Mouse (Mus musculus) CH12.LX (cell line): ENCODE results near the gene Msl3l2. TPM values are rescaled to one million over a fixed set of nuclear protein-coding genes. Genes with fewer than 3 reads are reported as not detected.

Experiments used
- DNase-seq: peaks from one replicate; pipeline ENCODE4 v3.0.0-alpha.2; 2013; ENCODE audit errors: extremely low read depth
- H3K27ac ChIP-seq: 2 replicates; pipeline ENCODE4 v1.5.1; 2012; ENCODE audit warnings: low read depth, mild to moderate bottlenecking, control low read depth, moderate library complexity; ENCODE audit not compliant: insufficient read depth
- H3K27me3 ChIP-seq: replicated peaks from 2 replicates; pipeline ENCODE3; 2012; ENCODE audit warnings: inconsistent platforms
- H3K36me3 ChIP-seq, 2 experiments: replicated peaks in 1 of 2; 2 replicates each; pipeline versions ENCODE3 to v1.6.1; 2012; ENCODE audit warnings: inconsistent platforms in 1 of 2, low read length in 1 of 2, mild to moderate bottlenecking in 1 of 2, mixed read lengths in 1 of 2, moderate library complexity in 1 of 2; ENCODE audit not compliant: control insufficient read depth in 1 of 2, insufficient read depth in 1 of 2
- H3K4me1 ChIP-seq, 2 experiments: 2 replicates each; pipeline ENCODE4 v1.6.1; 2012; ENCODE audit warnings: inconsistent platforms in 1 of 2, moderate library complexity in 1 of 2; ENCODE audit not compliant: insufficient read depth in 2 of 2, control insufficient read depth in 1 of 2
- H3K4me2 ChIP-seq: 2 replicates; pipeline ENCODE4 v1.6.1; 2012; ENCODE audit warnings: low read depth, mild to moderate bottlenecking, control low read depth; ENCODE audit not compliant: poor library complexity, insufficient read depth, severe bottlenecking
- H3K4me3 ChIP-seq, 3 experiments: fragments of 150-350 bp in 1 of 3; sonication (generic) in 1 of 3; replicated peaks in 1 of 3; 2 replicates each; pipeline versions ENCODE3 to v1.5.1; 2011 to 2012; ENCODE audit warnings: low read depth in 2 of 3, low read length in 2 of 3, mild to moderate bottlenecking in 2 of 3, moderate library complexity in 2 of 3, control low read depth in 1 of 3, improper control_type of control experiment in 1 of 3, inconsistent platforms in 1 of 3, mixed read lengths in 1 of 3; ENCODE audit not compliant: poor library complexity in 1 of 3
- H3K79me2 ChIP-seq: replicated peaks from 2 replicates; pipeline ENCODE4 v1.6.1; 2012; ENCODE audit warnings: mild to moderate bottlenecking, moderate library complexity; ENCODE audit not compliant: control insufficient read depth, poor library complexity, insufficient read depth, severe bottlenecking; ENCODE audit errors: extremely low read depth
- H3K9ac ChIP-seq: 2 replicates; pipeline ENCODE4 v1.6.1; 2012; ENCODE audit warnings: low read depth, mild to moderate bottlenecking, control low read depth, moderate library complexity; ENCODE audit not compliant: insufficient read depth
- H3K9me3 ChIP-seq: replicated peaks from 2 replicates; pipeline ENCODE3; 2012; ENCODE audit warnings: low read length, inconsistent platforms, mixed read lengths
- CHD1 ChIP-seq: IDR thresholded peaks from 2 replicates; pipeline ENCODE4 v1.6.1; 2012; ENCODE audit warnings: low read depth, low read length, improper control_type of control experiment, inconsistent platforms
- CHD2 ChIP-seq: IDR thresholded peaks from 2 replicates; pipeline ENCODE4 v1.6.1; 2011; ENCODE audit warnings: low read length, improper control_type of control experiment
- CTCF ChIP-seq, 2 experiments: IDR thresholded peaks in 1 of 2; conservative IDR thresholded peaks in 1 of 2; 2 replicates each; pipeline ENCODE4 v1.5.1; 2011 to 2012; ENCODE audit warnings: low read depth in 2 of 2, low read length in 2 of 2, improper control_type of control experiment in 1 of 2, inconsistent platforms in 1 of 2, mild to moderate bottlenecking in 1 of 2, moderate library complexity in 1 of 2
- E2F4 ChIP-seq: IDR thresholded peaks from 2 replicates; pipeline ENCODE4 v1.6.1; 2011; ENCODE audit warnings: low read depth, low read length, improper control_type of control experiment; ENCODE audit not compliant: insufficient replicate concordance
- ELF1 ChIP-seq: IDR thresholded peaks from 2 replicates; pipeline ENCODE4 v1.6.1; 2014; ENCODE audit warnings: low read depth, mild to moderate bottlenecking, inconsistent platforms, low read length, improper control_type of control experiment
- EP300 ChIP-seq: IDR thresholded peaks from 2 replicates; pipeline ENCODE4 v1.6.1; 2011; ENCODE audit warnings: low read length, improper control_type of control experiment
- GABPA ChIP-seq: IDR thresholded peaks from 2 replicates; pipeline ENCODE4 v1.6.1; 2012; ENCODE audit warnings: low read depth, low read length, improper control_type of control experiment, inconsistent platforms; ENCODE audit not compliant: insufficient replicate concordance
- HCFC1 ChIP-seq: IDR thresholded peaks from 2 replicates; pipeline ENCODE4 v1.6.1; 2012; ENCODE audit warnings: low read depth, mild to moderate bottlenecking, inconsistent platforms, low read length, improper control_type of control experiment
- IRF4 ChIP-seq: IDR thresholded peaks from 2 replicates; pipeline ENCODE4 v1.6.1; 2014; ENCODE audit warnings: low read depth, mild to moderate bottlenecking, inconsistent platforms, low read length, improper control_type of control experiment
- KAT2A ChIP-seq: IDR thresholded peaks from 2 replicates; pipeline ENCODE4 v1.6.1; 2012; ENCODE audit warnings: low read length, improper control_type of control experiment, inconsistent platforms; ENCODE audit not compliant: insufficient replicate concordance
- MAFK ChIP-seq: IDR thresholded peaks from 2 replicates; pipeline ENCODE4 v1.6.1; 2011; ENCODE audit warnings: low read length, improper control_type of control experiment; ENCODE audit not compliant: insufficient replicate concordance
- MAZ ChIP-seq: IDR thresholded peaks from 2 replicates; pipeline ENCODE4 v1.6.1; 2012; ENCODE audit warnings: low read depth, mild to moderate bottlenecking, inconsistent platforms, low read length, improper control_type of control experiment, moderate library complexity
- MXI1 ChIP-seq: IDR thresholded peaks from 2 replicates; pipeline ENCODE4 v1.6.1; 2011; ENCODE audit warnings: mild to moderate bottlenecking, low read depth, low read length, improper control_type of control experiment
- MYC ChIP-seq: IDR thresholded peaks from 2 replicates; pipeline ENCODE4 v1.6.1; 2011; ENCODE audit warnings: low read depth, mild to moderate bottlenecking, improper control_type of control experiment, low read length
- NRF1 ChIP-seq: IDR thresholded peaks from 2 replicates; pipeline ENCODE4 v1.6.1; 2014; ENCODE audit warnings: low read depth, mild to moderate bottlenecking, inconsistent platforms, low read length, improper control_type of control experiment, moderate library complexity
- PAX5 ChIP-seq: IDR thresholded peaks from 2 replicates; pipeline ENCODE4 v1.6.1; 2012; ENCODE audit warnings: low read length, inconsistent platforms, mixed read lengths
- POLR2AphosphoS2 ChIP-seq: IDR thresholded peaks from 2 replicates; pipeline ENCODE4 v1.6.1; 2011; ENCODE audit warnings: low read depth, low read length, improper control_type of control experiment
- RAD21 ChIP-seq: IDR thresholded peaks from 2 replicates; pipeline ENCODE4 v1.6.1; 2011; ENCODE audit warnings: low read depth, mild to moderate bottlenecking, low read length, improper control_type of control experiment, moderate library complexity
- RCOR1 ChIP-seq: conservative IDR thresholded peaks from 2 replicates; pipeline ENCODE4 v1.6.1; 2012; ENCODE audit warnings: low read depth, mild to moderate bottlenecking, inconsistent platforms, low read length, improper control_type of control experiment
- SIN3A ChIP-seq: IDR thresholded peaks from 2 replicates; pipeline ENCODE4 v1.6.1; 2012; ENCODE audit warnings: low read length, improper control_type of control experiment, inconsistent platforms
- SMC3 ChIP-seq: IDR thresholded peaks from 2 replicates; pipeline ENCODE4 v1.6.1; 2011; ENCODE audit warnings: low read depth, low read length, improper control_type of control experiment
- TBP ChIP-seq: conservative IDR thresholded peaks from 2 replicates; pipeline ENCODE4 v1.6.1; 2011; ENCODE audit warnings: low read depth, low read length, improper control_type of control experiment
- UBTF ChIP-seq: IDR thresholded peaks from 2 replicates; pipeline ENCODE4 v1.6.1; 2012; ENCODE audit warnings: low read depth, mild to moderate bottlenecking, inconsistent platforms, low read length, improper control_type of control experiment, moderate library complexity
- USF2 ChIP-seq: conservative IDR thresholded peaks from 2 replicates; pipeline ENCODE4 v1.6.1; 2011; ENCODE audit warnings: low read depth, low read length, improper control_type of control experiment
- ZKSCAN1 ChIP-seq: IDR thresholded peaks from 2 replicates; pipeline ENCODE4 v1.6.1; 2012; ENCODE audit warnings: low read depth, inconsistent platforms, low read length, improper control_type of control experiment, borderline replicate concordance
- ZMIZ1 ChIP-seq: IDR thresholded peaks from 2 replicates; pipeline ENCODE4 v1.6.1; 2012; ENCODE audit warnings: low read depth, mild to moderate bottlenecking, inconsistent platforms, low read length, improper control_type of control experiment
- ZNF384 ChIP-seq: IDR thresholded peaks from 2 replicates; pipeline ENCODE4 v1.6.1; 2012; ENCODE audit warnings: low read depth, low read length, improper control_type of control experiment, inconsistent platforms
- dilution Hi-C: fragments of 300-500 bp; cut with MboI; formaldehyde crosslinking; loops from 2 replicates; pipeline ENCODE4 v1.14.3; 2020; ENCODE audit warnings: low sequenced_read_pairs; ENCODE audit not compliant: extremely low pct_unique_long_range_greater_than_20kb, extremely low pct_ligation_motif_present
- in situ Hi-C: fragments of 300-500 bp; cut with MboI; formaldehyde crosslinking; loops from 3 replicates; pipeline ENCODE4 v1.14.3; 2019; ENCODE audit warnings: low sequenced_read_pairs, low pct_ligation_motif_present, low pct_unique_long_range_greater_than_20kb, mixed read lengths
- polyA plus RNA-seq: library from polyadenylated mRNA; unstranded; fragments of >175 nt; gene quantifications from 2 replicates; pipeline ENCODE4 v1.2.1, GENCODE M21; 2012; ENCODE audit warnings: low read depth; ENCODE audit not compliant: insufficient read length
- total RNA-seq, 2 experiments: library from RNA; depleted of rRNA; stranded (reverse); fragments of 300-350 nt in 1 of 2; fragments of >200 nt in 1 of 2; gene quantifications; 2 replicates each; pipeline ENCODE4 v1.2.3; 2012 to 2014

Msl3l2 gene
- 0.59 and 0.72 TPM in 2 replicates for total RNA-seq (2012; rRNA removed)
- 1.2 and 2.1 TPM in 2 replicates for total RNA-seq (2014; rRNA removed)
- polyA plus RNA-seq, result 2.5 and 2.6 TPM in 2 replicates

DNA sequence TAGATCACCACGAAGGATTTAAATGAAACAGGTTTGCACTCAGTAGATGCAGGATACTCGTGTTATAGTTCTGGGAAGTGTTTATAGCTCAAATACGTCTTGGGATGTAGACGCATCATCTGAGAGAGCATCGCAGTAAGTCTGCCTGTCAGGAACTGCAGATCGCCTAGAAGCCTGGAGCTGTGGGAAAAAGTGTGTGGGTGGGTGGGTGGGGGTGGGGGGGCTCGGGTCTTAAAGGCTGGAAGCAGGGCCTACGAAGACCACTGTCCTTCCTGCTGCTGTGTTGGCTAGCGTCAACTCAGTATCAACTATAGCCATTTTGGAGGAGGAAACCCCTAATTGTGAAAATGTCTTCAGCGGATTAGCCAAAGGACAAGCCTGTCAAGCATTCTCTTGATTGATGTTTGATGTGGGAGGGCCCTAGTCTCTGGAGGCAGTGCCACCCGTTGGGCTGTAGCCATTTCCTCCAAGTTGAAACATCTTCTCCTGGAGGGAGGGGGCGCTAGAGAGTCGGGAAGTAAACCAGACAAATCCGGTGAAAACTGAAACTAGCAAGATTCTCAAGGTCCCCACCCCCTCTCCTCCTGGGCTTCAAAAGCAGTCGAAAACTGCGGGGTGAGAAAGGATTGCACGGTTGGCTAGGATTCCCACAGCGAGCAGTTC is at the start of gene Msl3l2:
Msl3l2 (plus strand) TSS at position 585 of the 663 bp plus-strand sequence.
- H3K9me3 ChIP-seq, result no peaks in the 10 kb centered on the region
- DNase-seq, result peak; percentile 88
- dilution Hi-C loops, result no loop called here
- TF ChIP-seq CTCF (conservative IDR thresholded peaks at IDR 0.05 in 1 of 2, IDR thresholded peaks at IDR 0.05 in 1 of 2; ENCODE audit: low read depth in 2 of 2, low read length in 2 of 2) (peak; percentile 57 to 80), ZNF384 (no peak), MAZ (no peak), MXI1 (no peak), CHD2 (peak; percentile 35; the same call in 1 of the 2 replicates), RAD21 (peak; percentile 52), PAX5 (no peak), MAFK (no peak), CHD1 (no peak), ELF1 (peak; percentile 45; the same call in 1 of the 2 replicates), MYC (no peak), RCOR1 (no peak), SMC3 (peak; percentile 52), NRF1 (no peak), HCFC1 (peak; percentile 30; the same call in 1 of the 2 replicates), USF2 (no peak), EP300 (no peak), GABPA (no peak), POLR2AphosphoS2 (no peak), TBP (no peak), IRF4 (peak; percentile 64; the same call in 1 of the 2 replicates), KAT2A (no peak), E2F4 (no peak), UBTF (no peak), SIN3A (no peak), ZKSCAN1 (no peak), ZMIZ1 (no peak)
- peaks cover 0 to 2% of the 10 kb centered on the region in 2 experiments for H3K36me3 ChIP-seq
- no peaks in the 10 kb centered on the region for H3K79me2 ChIP-seq
- H3K27ac ChIP-seq, result no peak within 1 kb of the TSS
- 0 out of 4 replicates have a peak, but pooled peaks cover 0 to 6% of the 10 kb centered on the region in 2 experiments for H3K4me1 ChIP-seq
- H3K4me3 ChIP-seq, result peak within 1 kb of the TSS; percentile 42 to 61 (median 47)
- H3K27me3 ChIP-seq, result no peaks in the 10 kb centered on the region
- in situ Hi-C loops, result no loop called here
- peak within 1 kb of the TSS; percentile 41; the same call in 1 of the 2 replicates for H3K9ac ChIP-seq
- H3K4me2 ChIP-seq, result peak within 1 kb of the TSS; percentile 9; the same call in 1 of the 2 replicates
